Mouse (Mus musculus) heart, postnatal 10 days (tissue): ENCODE data around the gene Olfr572. TPM values are rescaled to one million over a fixed set of nuclear protein-coding genes. Genes with fewer than 3 reads are reported as not detected.

ENCODE experiments used
- total RNA-seq, 2 experiments: library from RNA; stranded (reverse); gene quantifications; 2 replicates each; pipeline ENCODE4 v1.2.3; 2021

Olfr572 gene
- total RNA-seq, 2 experiments from 2014 or later, result not detected

Other genes starting within 250 kb of the Olfr572 start
- 10 to 100 TPM in 1 of 2 experiments, 1 to 10 TPM in 1; 6.9 to 10.6 TPM for gene Trim68, start 237.1 kb upstream of the Olfr572 start, total RNA-seq
- gene Olfr557, start 228.5 kb upstream of the Olfr572 start, total RNA-seq, result not detected
- gene Olfr558, start 222.2 kb upstream of the Olfr572 start, total RNA-seq, result 1 to 10 TPM; 6.2 TPM
- not detected for gene Olfr33, start 205.3 kb upstream of the Olfr572 start, total RNA-seq
- not detected for gene Olfr559, start 196.9 kb upstream of the Olfr572 start, total RNA-seq
- under 1 TPM; 0.12 to 0.57 TPM for gene Olfr560, start 165.0 kb upstream of the Olfr572 start, total RNA-seq
- gene Olfr78, start 164.9 kb upstream of the Olfr572 start, total RNA-seq, result 1 to 10 TPM; 2.1 to 2.2 TPM
- gene Olfr561, start 153.2 kb upstream of the Olfr572 start, total RNA-seq, result not detected
- gene Olfr564, start 120.9 kb upstream of the Olfr572 start, total RNA-seq, result not detected
- not detected for gene Olfr566, start 65.6 kb upstream of the Olfr572 start, total RNA-seq
- gene Olfr568, start 47.3 kb upstream of the Olfr572 start, total RNA-seq, result not detected
- not detected for gene Olfr569, start 33.5 kb upstream of the Olfr572 start, total RNA-seq
- not detected for gene Olfr570, start 29.8 kb upstream of the Olfr572 start, total RNA-seq
- gene Olfr571, start 6.9 kb upstream of the Olfr572 start, total RNA-seq, result not detected
- gene Olfr573-ps1, start 18.2 kb downstream of the Olfr572 start, total RNA-seq, result not detected
- not detected for gene Olfr574, start 24.1 kb downstream of the Olfr572 start, total RNA-seq
- not detected for gene Olfr575, start 34.4 kb downstream of the Olfr572 start, total RNA-seq
- gene Olfr576, start 38.3 kb downstream of the Olfr572 start, total RNA-seq, result not detected
- gene Olfr577, start 51.5 kb downstream of the Olfr572 start, total RNA-seq, result not detected
- not detected for gene Olfr578, start 64.9 kb downstream of the Olfr572 start, total RNA-seq
- gene Olfr582, start 113.6 kb downstream of the Olfr572 start, total RNA-seq, result not detected
- not detected for gene Olfr583, start 126.9 kb downstream of the Olfr572 start, total RNA-seq
- not detected for gene Olfr584, start 157.5 kb downstream of the Olfr572 start, total RNA-seq
- gene Olfr585, start 173.3 kb downstream of the Olfr572 start, total RNA-seq, result not detected
- not detected for gene Olfr586, start 201.2 kb downstream of the Olfr572 start, total RNA-seq
- gene Olfr588-ps1, start 216.5 kb downstream of the Olfr572 start, total RNA-seq, result not detected
- not detected for gene Olfr589, start 231.9 kb downstream of the Olfr572 start, total RNA-seq